Mouse (Mus musculus) heart, postnatal 0 days (tissue): ENCODE measurements at regions not wholly inside any gene's neighbourhood (a gene's known extent, or its start where the extent isn't known, plus 50 kb on each side); places are given as distances from the start of the nearest gene placed in this dataset.
A peak's percentile ranks its signal among the peaks of the same experiment; 100 is the strongest.

Experiments
- ATAC-seq: fragments of 200-750 bp; cut with Nextera tagmentation; 2 replicates; pipeline ENCODE4 v1.8.0; 2017; ENCODE audit warnings: low read depth, moderate number of reproducible peaks, moderate library complexity; ENCODE audit not compliant: insufficient read depth
- DNase-seq: peaks from one replicate; pipeline ENCODE4 v3.0.0-alpha.2; 2016; ENCODE audit warnings: low spot score
- H3K27ac ChIP-seq: fragments of 300-500 bp; sonication (generic); 2 replicates; pipeline ENCODE4 v1.5.1; 2014; ENCODE audit warnings: low read depth, mild to moderate bottlenecking
- H3K27me3 ChIP-seq: fragments of 300-500 bp; sonication (generic); 2 replicates; pipeline ENCODE4 v1.6.1; 2014; ENCODE audit warnings: low read length, mixed read lengths; ENCODE audit not compliant: control insufficient read depth, insufficient read depth
- H3K36me3 ChIP-seq: fragments of 300-500 bp; sonication (generic); replicated peaks from 2 replicates; pipeline ENCODE4 v1.6.1; 2014; ENCODE audit warnings: low read length, mixed read lengths; ENCODE audit not compliant: control insufficient read depth, insufficient read depth
- H3K4me1 ChIP-seq: fragments of 300-500 bp; sonication (generic); 2 replicates; pipeline ENCODE4 v1.6.1; 2014; ENCODE audit warnings: antibody characterized with exemption; ENCODE audit not compliant: control insufficient read depth, insufficient read depth
- H3K4me2 ChIP-seq: fragments of 300-500 bp; sonication (generic); 2 replicates; pipeline ENCODE4 v1.6.1; 2014; ENCODE audit warnings: low read depth, mild to moderate bottlenecking, low read length, moderate library complexity
- H3K4me3 ChIP-seq: fragments of 300-500 bp; sonication (generic); 2 replicates; pipeline ENCODE4 v1.5.1; 2014; ENCODE audit warnings: low read depth, low read length
- H3K9ac ChIP-seq: fragments of 300-500 bp; sonication (generic); replicated peaks from 2 replicates; pipeline ENCODE4 v1.6.1; 2014; ENCODE audit warnings: low read depth, low read length, mixed read lengths
- H3K9me3 ChIP-seq: fragments of 300-500 bp; sonication (generic); replicated peaks from 2 replicates; pipeline ENCODE4 v1.6.1; 2016; ENCODE audit warnings: low read length; ENCODE audit not compliant: control insufficient read depth
- CTCF ChIP-seq: IDR thresholded peaks from 2 replicates; pipeline ENCODE4 v1.5.1; 2016; ENCODE audit warnings: antibody characterized with exemption, control low read depth, low read depth
- EP300 ChIP-seq: IDR thresholded peaks from 2 replicates; pipeline ENCODE4 v1.6.1; 2016; ENCODE audit warnings: antibody characterized with exemption, low read depth
- WGBS: fragments of 180-500 bp; shearing (Covaris S2); extraction: QIAGEN DNeasy Blood & Tissue Kit; methylation state at CpG from one replicate; pipeline ENCODE4 v1.1.7; 2014; 5-methylcytosine and 5-hydroxymethylcytosine counted together

DNA sequence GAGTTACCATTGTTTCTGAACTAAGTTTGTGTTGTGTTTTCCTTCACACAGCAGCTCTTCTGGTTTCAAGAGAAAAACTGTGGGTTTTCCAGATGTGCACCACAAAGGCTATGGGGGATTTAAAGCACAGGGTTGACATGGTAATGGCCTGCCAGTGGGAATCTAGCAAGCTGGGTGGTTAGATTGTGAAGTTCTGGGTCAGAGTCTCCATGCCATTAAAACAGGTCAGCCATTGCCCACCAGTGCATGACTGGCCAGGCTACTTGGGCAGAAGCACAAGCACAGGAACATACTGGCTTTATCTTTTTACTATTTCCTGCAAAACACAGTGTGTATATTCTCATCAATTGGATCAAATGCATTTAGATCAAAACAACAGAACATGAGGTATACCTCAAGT lies 467.9 kb upstream of the Negr1 start:
- ATAC-seq, result no peak
- no peaks in the 10 kb centered on the region for H3K27me3 ChIP-seq

GRCm38 (mm10) chr3:156094990-156095389 lies 466.6 kb upstream of the Negr1 start:
- H3K27ac ChIP-seq, result no peak overlapping the region
- H3K27me3 ChIP-seq, result no peaks in the 10 kb centered on the region
- ATAC-seq (no peak), DNase-seq (no peak)
- no peaks in the 10 kb centered on the region for H3K36me3 ChIP-seq
- no peaks in the 10 kb centered on the region for H3K9me3 ChIP-seq
- TF ChIP-seq EP300, result no peak
- TF ChIP-seq CTCF, result no peak
- no peak overlapping the region for H3K4me3 ChIP-seq
- WGBS, result 90% methylated on average over 3 of the region's 3 CpGs
- no peak overlapping the region for H3K9ac ChIP-seq
- H3K4me2 ChIP-seq, result no peak overlapping the region
- H3K4me1 ChIP-seq, result no peaks in the 10 kb centered on the region

More for the DNA sequence above, 467.9 kb upstream of the Negr1 start:
- no peak for TF ChIP-seq CTCF
- Histone ChIP-seq H3K36me3 (no peaks in the 10 kb centered on the region), H3K9me3 (no peaks in the 10 kb centered on the region), H3K9ac (no peak overlapping the region), H3K4me1 (no peaks in the 10 kb centered on the region), H3K4me2 (no peak overlapping the region), H3K4me3 (no peak overlapping the region), H3K27ac (no peak overlapping the region)
- DNase-seq, result no peak

DNA sequence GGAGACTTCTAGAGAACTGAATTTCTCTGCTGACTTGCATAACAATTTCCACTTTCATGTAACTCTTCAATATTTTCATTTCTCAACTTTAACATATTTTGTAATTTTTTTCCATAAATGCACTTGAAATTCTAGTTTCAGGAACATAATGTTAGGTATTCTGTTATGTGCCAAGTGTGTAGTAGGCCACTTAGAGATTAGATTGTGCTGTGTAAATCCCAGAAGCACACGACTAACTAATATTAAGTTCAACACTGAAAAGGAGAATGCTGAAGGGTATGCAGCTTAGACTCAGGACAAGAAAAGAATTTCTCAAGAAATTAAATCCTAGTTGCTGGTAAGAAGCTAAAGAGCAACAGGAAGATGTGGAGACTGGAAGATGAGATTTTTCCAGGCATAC lies 455.8 kb upstream of the Negr1 start:
- 17% methylated on average over 1 of the region's 1 CpGs for WGBS
- H3K9me3 ChIP-seq, result no peaks in the 10 kb centered on the region
- no peaks in the 10 kb centered on the region for H3K4me1 ChIP-seq
- no peaks in the 10 kb centered on the region for H3K36me3 ChIP-seq
- no peak overlapping the region for H3K27ac ChIP-seq
- TF ChIP-seq EP300 (no peak), CTCF (no peak)
- H3K27me3 ChIP-seq, result no peaks in the 10 kb centered on the region
- H3K4me3 ChIP-seq, result no peak overlapping the region
- DNase-seq (no peak), ATAC-seq (no peak)
- H3K4me2 ChIP-seq, result no peak overlapping the region
- H3K9ac ChIP-seq, result no peak overlapping the region

- H3K36me3 ChIP-seq, result no peaks in the 10 kb centered on the region
- H3K27ac ChIP-seq, result no peak overlapping the region
- WGBS, result 42% methylated on average over 3 of the region's 3 CpGs
- H3K4me2 ChIP-seq, result no peak overlapping the region
- DNase-seq (no peak), ATAC-seq (no peak)
- H3K4me3 ChIP-seq, result no peak overlapping the region
- H3K27me3 ChIP-seq, result no peaks in the 10 kb centered on the region
- H3K4me1 ChIP-seq, result no peaks in the 10 kb centered on the region
- H3K9me3 ChIP-seq, result no peaks in the 10 kb centered on the region
- TF ChIP-seq CTCF (no peak), EP300 (no peak)
- no peak overlapping the region for H3K9ac ChIP-seq
Measured at GRCm38 (mm10) chr3:156120341-156120740, 441.3 kb upstream of the Negr1 start.

- no peaks in the 10 kb centered on the region for H3K36me3 ChIP-seq
- no peaks in the 10 kb centered on the region for H3K4me1 ChIP-seq
- H3K4me3 ChIP-seq, result no peak overlapping the region
- ATAC-seq (peak; percentile 60), DNase-seq (peak; percentile 13)
- H3K4me2 ChIP-seq, result no peak overlapping the region
- TF ChIP-seq EP300 (peak; percentile 56; the same call in 1 of the 2 replicates), CTCF (no peak)
- no peaks in the 10 kb centered on the region for H3K27me3 ChIP-seq
- no peaks in the 10 kb centered on the region for H3K9me3 ChIP-seq
- 23% methylated on average over 1 of the region's 1 CpGs for WGBS
- H3K27ac ChIP-seq, result no peak overlapping the region
- no peak overlapping the region for H3K9ac ChIP-seq
Measured at GRCm38 (mm10) chr3:156131598-156131997, 430.0 kb upstream of the Negr1 start.

DNA sequence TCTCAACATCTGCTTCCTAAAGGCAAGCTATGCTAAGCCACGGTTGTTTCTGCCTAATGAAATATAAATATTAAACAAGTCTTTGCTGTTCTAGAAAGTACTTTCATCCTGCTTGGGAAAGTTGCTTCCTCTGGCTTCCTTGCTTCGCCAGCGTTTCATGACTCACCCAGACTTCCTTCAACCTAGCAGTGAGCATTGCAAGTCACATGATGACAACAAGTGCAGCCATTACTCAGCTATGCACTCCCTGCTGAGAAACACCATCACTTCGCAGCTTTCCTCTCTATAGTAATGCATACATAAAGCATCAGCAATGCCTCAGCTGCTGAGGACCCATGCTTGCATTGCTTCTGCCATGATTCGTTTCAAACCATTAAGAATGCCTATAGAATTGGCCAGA lies 420.2 kb upstream of the Negr1 start:
- H3K27me3 ChIP-seq, result no peaks in the 10 kb centered on the region
- H3K9me3 ChIP-seq, result no peaks in the 10 kb centered on the region
- DNase-seq (no peak), ATAC-seq (no peak)
- no peak overlapping the region for H3K27ac ChIP-seq
- H3K4me1 ChIP-seq, result no peaks in the 10 kb centered on the region
- H3K36me3 ChIP-seq, result no peaks in the 10 kb centered on the region
- no peak overlapping the region for H3K9ac ChIP-seq
- no peak for TF ChIP-seq EP300
- no peak overlapping the region for H3K4me2 ChIP-seq
- WGBS, result 59% methylated on average over 5 of the region's 5 CpGs
- no peak overlapping the region for H3K4me3 ChIP-seq
